Mouse (Mus musculus): ENCODE measurements at regions not wholly inside any gene's neighbourhood (a gene's known extent, or its start where the extent isn't known, plus 50 kb on each side); places are given as distances from the start of the nearest gene placed in this dataset.

- no peak for DNase-seq (ENCODE audit: low read depth, low spot score)
Measured at GRCm38 (mm10) chr3:149625497-149625896, 635.1 kb upstream of the Adgrl2 start.

- DNase-seq (ENCODE audit: low read depth, low spot score), result no peak
Measured at GRCm38 (mm10) chr3:149625066-149625465, 634.7 kb upstream of the Adgrl2 start.

- DNase-seq (ENCODE audit: low read depth, low spot score), result peak; percentile 21
Measured at GRCm38 (mm10) chr3:149623851-149624532, 633.6 kb upstream of the Adgrl2 start.

GRCm38 (mm10) chr3:149603865-149604264 is 613.5 kb upstream of the Adgrl2 start:
- DNase-seq (ENCODE audit: low read depth, low spot score), result no peak

GRCm38 (mm10) chr3:149601276-149601675 is 610.9 kb upstream of the Adgrl2 start:
- DNase-seq (ENCODE audit: low read depth, low spot score), result no peak

- DNase-seq (ENCODE audit: low read depth, low spot score), result no peak
Measured at GRCm38 (mm10) chr3:149594470-149594869, 604.1 kb upstream of the Adgrl2 start.

GRCm38 (mm10) chr3:149585769-149586168 is 595.4 kb upstream of the Adgrl2 start:
- DNase-seq (ENCODE audit: low read depth, low spot score), result no peak

GRCm38 (mm10) chr3:149581141-149581540 is 590.8 kb upstream of the Adgrl2 start:
- DNase-seq (ENCODE audit: low read depth, low spot score), result no peak

GRCm38 (mm10) chr3:149575678-149576077 is 585.3 kb upstream of the Adgrl2 start:
- no peak for DNase-seq (ENCODE audit: low read depth, low spot score)

- no peak for DNase-seq (ENCODE audit: low read depth, low spot score)
Measured at GRCm38 (mm10) chr3:149566853-149567252, 576.5 kb upstream of the Adgrl2 start.

- DNase-seq (ENCODE audit: low read depth, low spot score), result no peak
Measured at GRCm38 (mm10) chr3:149550231-149550951, 560.0 kb upstream of the Adgrl2 start.

- peak; percentile 16 for DNase-seq (ENCODE audit: low read depth, low spot score)
Measured at GRCm38 (mm10) chr3:149547045-149547444, 556.7 kb upstream of the Adgrl2 start.

GRCm38 (mm10) chr3:149546256-149546655 is 555.9 kb upstream of the Adgrl2 start:
- DNase-seq (ENCODE audit: low read depth, low spot score), result no peak

- DNase-seq (ENCODE audit: low read depth, low spot score), result no peak
Measured at GRCm38 (mm10) chr3:149534183-149534582, 543.8 kb upstream of the Adgrl2 start.

GRCm38 (mm10) chr3:149530026-149530607 is 539.8 kb upstream of the Adgrl2 start:
- no peak for DNase-seq (ENCODE audit: low read depth, low spot score)

GRCm38 (mm10) chr3:149526509-149526908 is 536.2 kb upstream of the Adgrl2 start:
- no peak for DNase-seq (ENCODE audit: low read depth, low spot score)

- no peak for DNase-seq (ENCODE audit: low read depth, low spot score)
Measured at GRCm38 (mm10) chr3:149519575-149519929, 529.2 kb upstream of the Adgrl2 start.

- no peak for DNase-seq (ENCODE audit: low read depth, low spot score)
Measured at GRCm38 (mm10) chr3:149518928-149519574, 528.7 kb upstream of the Adgrl2 start.

- no peak for DNase-seq (ENCODE audit: low read depth, low spot score)
Measured at GRCm38 (mm10) chr3:149517537-149517936, 527.2 kb upstream of the Adgrl2 start.

- DNase-seq (ENCODE audit: low read depth, low spot score), result no peak
Measured at GRCm38 (mm10) chr3:149509178-149509577, 518.8 kb upstream of the Adgrl2 start.

- DNase-seq (ENCODE audit: low read depth, low spot score), result no peak
Measured at GRCm38 (mm10) chr3:149508671-149509070, 518.3 kb upstream of the Adgrl2 start.

- DNase-seq (ENCODE audit: low read depth, low spot score), result no peak
Measured at GRCm38 (mm10) chr3:149505692-149506091, 515.3 kb upstream of the Adgrl2 start.
